Mouse (Mus musculus) heart, postnatal 25 days (tissue): ENCODE measurements at regions not wholly inside any gene's neighbourhood (a gene's known extent, or its start where the extent isn't known, plus 50 kb on each side); places are given as distances from the start of the nearest gene placed in this dataset.

Source experiments
- DNase-seq: peaks from one replicate; pipeline ENCODE4 v3.0.0; 2022; ENCODE audit warnings: low spot score
- intact Hi-C: fragments of 180-260 bp; cut with DNase I; formaldehyde crosslinking; loops from one replicate; pipeline ENCODE4 v1.15.1; 2025

- no peak for DNase-seq
- intact Hi-C loops, result no loop called here
Observed at GRCm38 (mm10) chr1:72050858-72051257, 161.2 kb downstream of the Mreg start.

- DNase-seq, result no peak
- intact Hi-C loops, result no loop called here
Observed at GRCm38 (mm10) chr1:72046072-72046471, 166.0 kb downstream of the Mreg start.

DNA sequence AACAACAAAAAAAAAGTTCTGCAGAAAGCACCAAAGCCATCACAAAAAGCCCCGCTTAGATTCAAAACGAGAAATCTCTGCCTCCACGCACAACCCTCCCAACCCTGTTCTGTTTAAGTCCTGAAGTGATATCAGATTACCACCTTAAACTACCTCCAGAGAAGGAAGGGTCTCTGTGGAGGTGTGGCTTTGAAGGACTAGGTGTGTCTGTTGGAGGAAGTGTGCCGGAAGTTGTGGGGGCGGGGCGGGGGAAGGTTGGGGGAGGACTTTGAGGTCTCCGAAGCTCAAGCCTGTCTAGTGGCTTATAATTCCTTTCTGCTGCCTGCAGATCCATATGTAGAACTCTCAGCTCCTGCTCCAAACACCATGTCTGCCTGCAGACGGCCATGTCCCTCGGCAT lies 173.6 kb downstream of the Mreg start:
- intact Hi-C loops, result no loop called here
- DNase-seq, result no peak

- intact Hi-C loops, result no loop called here
- no peak for DNase-seq
Observed at GRCm38 (mm10) chr1:72036600-72036999, 175.5 kb downstream of the Mreg start.

GRCm38 (mm10) chr1:72036141-72036540 lies 176.0 kb downstream of the Mreg start:
- intact Hi-C loops, result no loop called here

GRCm38 (mm10) chr1:72033941-72034340 lies 178.2 kb downstream of the Mreg start:
- no peak for DNase-seq
- intact Hi-C loops, result no loop called here

More at GRCm38 (mm10) chr1:72036141-72036540, 176.0 kb downstream of the Mreg start:
- no peak for DNase-seq

DNA sequence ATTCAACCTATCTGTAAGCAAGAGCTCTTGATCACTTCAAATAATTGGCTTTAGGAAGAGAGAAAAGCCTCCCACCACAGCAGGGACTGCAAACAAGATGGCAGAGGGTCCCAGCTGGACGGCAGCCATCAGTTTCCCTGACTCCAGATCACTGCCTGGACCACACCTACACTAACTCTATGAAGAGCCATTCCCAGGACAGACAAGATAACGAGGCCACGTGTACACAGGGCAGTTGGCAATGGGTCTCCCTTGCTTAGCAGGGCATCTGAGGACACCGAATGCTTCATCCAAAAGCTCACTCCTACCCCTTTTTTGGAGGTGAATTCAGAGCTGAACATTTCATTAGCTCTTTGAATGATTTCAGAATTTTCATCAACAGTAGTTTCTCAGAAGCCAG lies 179.9 kb downstream of the Mreg start:
- intact Hi-C loops, result no loop called here
- peak; percentile 4 for DNase-seq

DNA sequence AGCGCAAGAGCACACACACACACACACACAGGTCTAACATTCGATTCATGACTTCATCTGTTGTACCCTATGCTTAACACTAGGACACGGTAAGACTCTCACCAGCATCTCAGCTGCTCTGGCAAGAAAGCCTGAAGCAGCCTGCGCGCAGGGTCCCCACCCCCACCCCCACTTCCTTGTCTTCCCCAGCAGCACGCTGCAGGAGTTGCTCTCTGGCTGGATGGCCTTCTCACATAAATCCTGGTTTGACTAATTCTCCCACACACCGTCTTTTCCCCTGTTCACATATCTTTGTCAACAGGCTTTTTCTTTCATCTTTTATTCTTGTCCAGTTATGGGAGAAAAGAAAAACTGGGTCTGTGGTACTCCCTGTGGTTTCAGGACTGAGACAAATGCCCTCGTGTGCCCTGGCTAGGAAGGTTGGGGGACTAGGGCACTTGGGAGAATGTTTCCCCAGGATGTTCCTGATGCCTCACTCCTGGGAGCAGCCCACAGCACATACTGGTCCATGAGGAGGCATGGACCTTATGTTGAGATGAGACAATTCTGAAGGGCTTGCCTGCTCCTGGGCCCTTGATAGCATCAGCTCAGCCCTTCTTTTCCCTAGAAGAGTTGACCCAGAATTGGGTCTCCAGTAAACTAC lies 181.2 kb downstream of the Mreg start:
- intact Hi-C loops, result no loop called here
- DNase-seq, result no peak

DNA sequence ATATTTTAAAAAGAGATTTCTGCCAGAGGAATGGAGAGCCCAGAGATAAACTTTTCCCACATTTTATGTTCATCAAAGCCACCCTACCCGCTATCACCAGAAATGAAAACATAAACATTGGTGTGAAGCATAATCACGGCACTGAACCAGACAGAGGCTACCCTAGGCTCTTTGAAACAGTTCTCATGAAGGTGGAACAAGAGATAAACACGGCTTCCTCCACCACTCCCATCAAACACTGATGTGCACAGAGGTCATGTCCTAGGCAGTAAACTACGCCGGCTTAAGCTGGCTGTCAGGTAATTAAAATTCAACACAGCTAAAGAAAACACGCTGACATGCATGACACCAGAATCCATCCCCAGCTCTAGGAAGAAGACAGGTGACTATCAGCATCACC lies 182.5 kb downstream of the Mreg start:
- intact Hi-C loops, result no loop called here

DNA sequence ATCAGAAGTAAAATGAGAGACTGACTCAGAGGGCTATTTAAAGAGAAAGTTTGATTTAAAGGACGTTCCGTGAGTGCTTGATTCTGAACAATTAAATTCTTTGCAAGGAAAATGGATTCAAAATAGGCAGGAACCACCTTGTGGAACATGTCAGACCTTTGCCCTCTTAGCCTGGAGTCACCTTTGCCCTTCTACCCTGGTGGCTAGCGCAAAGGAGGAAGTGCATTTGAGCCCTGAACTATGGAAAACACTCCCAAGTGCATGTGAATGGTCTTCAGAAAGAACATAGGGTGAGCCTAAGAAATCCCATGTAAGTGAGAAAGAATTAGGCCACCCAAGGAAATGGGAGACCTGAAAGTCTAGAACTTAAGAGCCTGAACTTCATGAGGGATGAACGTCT lies 185.2 kb downstream of the Mreg start:
- DNase-seq, result no peak
- intact Hi-C loops, result no loop called here

More for the DNA sequence above, 182.5 kb downstream of the Mreg start:
- no peak for DNase-seq

DNA sequence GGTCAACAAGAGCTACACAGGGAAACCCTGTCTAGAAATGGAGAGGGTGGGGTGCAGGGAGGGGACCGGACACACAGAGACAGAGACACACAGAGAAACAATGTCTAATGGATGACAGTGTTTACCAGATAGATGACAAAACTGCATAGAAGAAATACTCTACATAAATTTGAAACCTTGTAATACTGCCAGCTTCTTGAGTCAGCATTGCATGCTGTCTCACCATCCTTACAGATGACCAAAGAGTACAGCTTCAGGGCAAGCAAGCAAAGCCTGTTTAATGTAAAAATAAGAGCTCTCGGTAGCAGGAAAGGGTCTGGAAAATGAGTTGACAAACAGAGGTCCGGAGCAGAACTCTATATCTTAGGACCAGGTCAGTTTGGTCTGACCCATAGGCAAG lies 189.5 kb downstream of the Mreg start:
- intact Hi-C loops, result no loop called here
- no peak for DNase-seq

DNA sequence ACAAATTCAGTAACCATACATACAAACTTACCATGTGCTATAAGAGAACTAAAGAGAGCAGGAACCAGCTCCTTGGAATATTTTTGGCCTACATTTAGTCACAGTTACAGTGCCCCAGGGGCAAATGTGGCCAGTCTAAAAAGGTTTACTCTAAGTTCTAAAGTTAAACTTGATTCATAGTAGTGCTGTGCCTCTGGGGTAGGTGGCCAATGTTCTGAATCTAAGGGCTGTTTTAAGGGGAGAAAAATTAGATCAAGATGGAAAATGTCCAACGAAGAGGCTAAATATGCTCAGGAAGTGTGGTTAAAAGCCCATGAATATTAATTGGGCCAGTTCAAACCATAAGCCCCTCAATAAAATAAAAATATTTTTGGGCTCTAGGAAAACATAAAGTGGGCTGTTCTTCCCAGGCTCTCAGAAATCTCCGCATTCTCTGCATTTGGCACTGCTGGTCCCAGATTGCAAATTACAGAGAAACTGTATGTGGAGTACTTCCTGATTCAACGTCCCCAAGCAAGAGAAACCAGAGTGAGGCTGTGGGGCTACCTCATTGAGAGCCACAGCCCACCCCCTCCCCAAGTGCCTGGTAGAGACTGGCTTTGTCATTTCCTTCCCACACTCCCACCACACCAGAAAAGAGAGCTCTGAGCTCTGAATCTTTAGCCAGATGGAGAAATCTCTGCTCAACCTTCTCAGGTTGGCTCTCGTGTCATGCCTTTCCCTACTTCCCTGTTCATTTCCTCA lies 193.5 kb downstream of the Mreg start:
- intact Hi-C loops, result no loop called here
- no peak for DNase-seq

- DNase-seq, result no peak
- intact Hi-C loops, result no loop called here
Observed at GRCm38 (mm10) chr1:72017814-72018478, 194.2 kb downstream of the Mreg start.

DNA sequence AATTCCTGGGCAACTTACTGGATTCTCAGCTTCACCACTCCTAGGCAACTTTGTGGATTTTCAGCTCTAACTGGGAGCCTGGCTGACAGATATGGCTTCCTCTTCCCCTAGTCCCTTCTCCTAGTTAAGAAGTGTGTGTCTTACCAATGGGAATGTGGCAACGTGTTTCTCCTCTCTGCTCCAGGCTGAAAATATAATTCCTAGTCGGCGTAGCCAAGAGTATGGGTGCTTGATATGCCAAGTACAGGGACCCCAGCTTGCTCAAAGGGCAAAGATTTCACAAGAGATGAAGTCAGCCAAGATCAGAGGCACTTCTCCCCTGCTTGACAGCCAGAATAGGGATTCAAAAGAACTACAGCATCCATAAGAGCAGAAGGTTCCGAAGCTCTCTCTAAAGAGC lies 196.6 kb downstream of the Mreg start:
- intact Hi-C loops, result no loop called here
- DNase-seq, result no peak

DNA sequence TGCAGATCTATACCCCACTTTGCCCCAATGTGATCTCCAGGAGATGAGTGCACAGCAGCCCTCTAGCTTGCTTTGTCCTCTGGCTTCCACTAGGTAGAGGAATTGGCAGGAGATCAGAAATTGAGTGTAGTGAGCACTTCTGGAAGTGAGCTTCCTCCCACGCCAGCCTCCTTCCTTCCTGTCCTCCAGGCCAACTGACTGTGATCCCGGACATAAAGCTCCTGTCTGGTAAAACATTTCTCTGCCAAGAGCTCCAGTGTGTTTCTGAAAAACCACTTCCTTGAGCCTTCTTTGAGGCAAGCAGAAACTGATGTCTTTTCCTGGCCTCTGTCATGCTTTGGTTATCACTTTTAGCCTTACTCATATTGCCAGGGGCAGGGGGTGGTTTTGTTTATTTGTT lies 197.5 kb downstream of the Mreg start:
- intact Hi-C loops, result no loop called here
- DNase-seq, result peak; percentile 6

DNA sequence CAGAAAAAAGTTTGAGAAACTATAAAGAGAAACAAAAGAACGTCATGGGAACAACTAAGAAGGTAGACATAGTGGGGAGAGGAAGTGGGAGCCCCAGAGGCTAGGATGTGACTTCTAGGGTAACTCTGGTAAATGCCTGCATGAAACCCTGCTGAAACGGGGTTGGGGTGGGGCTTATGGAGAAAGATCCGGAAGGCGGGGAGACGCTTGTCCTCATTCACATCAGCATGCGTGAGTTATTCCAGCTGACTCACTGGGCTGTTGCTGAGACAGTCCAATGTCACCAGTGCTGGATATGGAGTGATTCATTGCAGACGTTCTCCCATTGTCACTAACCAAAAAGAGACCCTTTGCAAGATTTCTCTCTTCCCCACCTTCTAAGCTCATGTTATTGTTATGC lies 198.2 kb downstream of the Mreg start:
- intact Hi-C loops, result no loop called here
- no peak for DNase-seq

GRCm38 (mm10) chr1:72012710-72013109 lies 199.4 kb downstream of the Mreg start:
- intact Hi-C loops, result no loop called here
- no peak for DNase-seq

DNA sequence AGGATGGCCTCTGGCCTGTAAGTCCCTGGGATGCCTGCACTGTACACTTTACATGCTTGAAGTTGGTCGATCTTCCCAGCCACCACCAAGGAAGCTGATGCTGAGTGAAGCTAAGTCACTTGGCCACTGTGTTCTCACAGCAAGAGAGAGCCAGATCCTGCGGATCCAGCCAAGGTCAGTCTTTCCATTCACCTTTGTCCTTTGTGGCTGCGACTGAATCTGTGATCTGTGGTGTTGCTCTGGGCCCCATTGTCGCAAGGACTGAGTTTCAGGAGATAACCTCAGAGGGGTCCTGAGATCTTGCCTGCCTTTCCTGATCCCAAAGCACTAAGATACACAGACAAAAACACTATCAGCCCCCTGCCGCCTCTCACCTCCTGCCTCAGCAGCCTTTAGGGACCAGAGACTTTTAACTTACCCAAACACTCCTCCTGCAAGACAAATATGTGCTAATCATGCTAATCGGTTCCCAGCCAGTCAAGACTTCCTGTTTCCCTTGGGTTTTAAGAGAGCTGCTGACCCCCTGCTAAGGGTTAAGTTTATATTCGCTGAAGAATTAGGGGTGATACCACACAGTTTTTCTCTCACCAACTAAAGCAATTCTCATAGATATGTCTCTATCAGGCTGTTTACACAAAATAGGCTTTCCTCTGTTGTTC lies 202.7 kb downstream of the Mreg start:
- no peak for DNase-seq
- intact Hi-C loops, result no loop called here

DNA sequence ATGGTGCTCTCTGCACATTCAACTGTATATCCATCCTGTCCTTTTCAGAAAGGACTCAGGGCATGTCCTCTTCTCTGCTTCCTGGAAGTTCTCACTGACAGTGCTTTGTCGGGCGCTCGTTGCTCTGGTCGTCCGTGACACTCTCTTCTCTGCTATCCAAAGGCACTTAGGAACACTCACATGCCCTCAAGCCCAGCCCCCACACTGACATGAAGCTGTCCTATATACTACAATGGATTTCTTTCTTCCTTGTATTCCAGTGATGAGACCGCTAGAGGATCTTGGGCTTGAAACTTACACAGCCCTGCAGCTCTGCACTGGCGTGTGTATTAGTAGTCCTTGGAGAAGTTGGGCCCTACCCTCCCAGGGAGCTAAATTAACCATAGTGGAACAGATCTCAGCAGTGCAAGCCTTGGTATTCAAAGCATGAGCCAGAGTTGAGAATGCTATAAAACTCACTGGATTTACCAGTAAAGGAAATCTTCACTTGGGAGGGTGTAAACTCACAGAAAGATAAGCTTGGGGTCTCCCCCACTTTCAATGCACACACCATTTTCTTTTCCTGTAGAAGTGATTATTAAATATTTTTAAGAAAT lies 205.3 kb downstream of the Mreg start:
- no peak for DNase-seq
- intact Hi-C loops, result no loop called here

DNA sequence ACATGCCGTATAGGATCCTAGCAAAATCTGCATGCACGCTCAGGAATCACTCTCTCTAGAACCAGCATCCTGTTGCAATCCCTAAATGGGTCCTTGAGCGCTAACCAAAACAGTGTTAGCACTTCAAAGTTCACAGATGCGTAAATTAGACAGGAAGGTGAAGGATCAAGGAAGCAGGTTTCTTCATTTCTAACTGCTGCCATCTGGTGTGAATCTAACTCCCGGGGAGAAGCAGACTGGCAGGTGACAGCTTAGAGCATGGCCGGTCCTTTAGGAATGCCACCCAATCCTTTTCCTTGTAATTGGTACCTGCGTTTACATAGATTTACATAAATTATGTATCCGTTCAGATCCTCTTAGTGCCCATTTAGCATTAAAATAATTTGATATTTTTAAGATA lies 206.2 kb downstream of the Mreg start:
- intact Hi-C loops, result no loop called here
- no peak for DNase-seq
